Mouse (Mus musculus) CD4-positive, CD25-positive, alpha-beta regulatory T cell, adult 4 months (primary cell): ENCODE results near the gene Uvrag. TPM values are rescaled to one million over a fixed set of nuclear protein-coding genes. Genes with fewer than 3 reads are reported as not detected.
"Not testable (repeated sequence)": the region's sequence is repeated elsewhere in the genome, so short reads cannot be mapped to it uniquely, and the experiment has no call there.

Source experiments
- ATAC-seq: one replicate; pipeline ENCODE4 v1.8.0; 2017
- polyA plus RNA-seq, 2 experiments: library from polyadenylated mRNA; unstranded; fragments of 100-300 nt; shearing (Covaris generic); gene quantifications; one replicate each; pipeline ENCODE4 v1.2.1; 2017

The Uvrag gene
- polyA plus RNA-seq, 2 experiments from 2014 or later, result 5.7 to 9.5 TPM

DNA sequence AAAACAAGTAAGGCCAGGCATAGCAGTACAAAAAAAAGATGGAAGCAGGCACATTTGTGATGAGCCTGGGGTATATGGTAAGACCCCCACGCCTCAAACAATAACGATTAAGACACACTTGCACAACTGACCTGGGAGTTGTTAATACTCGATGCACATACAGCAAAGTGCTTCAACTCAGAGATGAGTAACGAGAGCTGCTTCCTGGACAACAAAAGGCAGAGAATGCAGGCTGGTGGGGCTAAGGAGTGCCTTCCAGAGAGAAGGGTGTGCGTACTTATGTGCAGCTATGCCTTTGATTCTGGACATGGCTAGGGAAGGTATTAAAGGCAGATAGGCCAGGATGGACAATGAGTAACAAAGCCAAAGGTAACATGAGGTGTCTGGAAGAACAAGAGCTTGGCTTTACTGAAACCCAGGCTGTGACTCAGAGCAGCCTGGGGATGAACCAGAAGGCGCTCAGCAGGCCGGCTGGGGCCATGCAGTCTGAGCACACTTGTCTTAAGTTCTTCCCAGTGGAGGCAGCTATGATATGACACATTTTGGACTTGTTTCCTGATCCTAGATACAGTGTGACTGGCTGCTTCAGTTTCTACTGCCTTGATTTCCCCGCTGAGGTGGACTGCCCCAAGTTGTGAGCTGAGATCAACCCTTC lies 172.1 kb downstream of the Uvrag start:
- ATAC-seq, result no peak

DNA sequence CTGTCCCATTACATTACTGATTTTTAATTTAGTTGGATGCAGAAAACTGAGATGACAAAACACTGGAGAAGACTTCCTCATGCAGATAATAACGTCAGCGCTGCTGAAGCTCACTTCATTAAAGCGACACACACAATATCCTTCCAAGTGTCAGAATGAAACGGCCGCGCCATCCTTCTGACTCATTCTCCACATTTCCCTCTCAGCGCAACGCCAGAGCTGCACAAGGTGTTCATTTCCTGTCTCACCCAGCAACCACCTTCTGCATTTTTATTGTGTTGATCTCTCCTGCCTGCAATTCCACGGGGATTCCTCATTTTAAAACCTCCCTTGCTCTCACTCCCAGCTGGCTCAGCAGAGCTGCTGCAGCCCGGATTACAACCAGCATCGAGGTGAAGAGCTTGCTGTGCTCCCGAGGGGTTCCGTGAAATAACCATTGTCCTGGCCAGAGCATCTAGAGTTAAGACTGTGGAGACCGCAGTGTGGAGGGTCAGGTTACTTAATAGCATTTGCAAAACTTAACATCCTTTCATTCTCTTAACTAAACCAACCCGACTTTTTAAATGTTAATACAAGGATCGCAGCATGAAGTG lies 172.8 kb downstream of the Uvrag start:
- peak; percentile 60 for ATAC-seq

DNA sequence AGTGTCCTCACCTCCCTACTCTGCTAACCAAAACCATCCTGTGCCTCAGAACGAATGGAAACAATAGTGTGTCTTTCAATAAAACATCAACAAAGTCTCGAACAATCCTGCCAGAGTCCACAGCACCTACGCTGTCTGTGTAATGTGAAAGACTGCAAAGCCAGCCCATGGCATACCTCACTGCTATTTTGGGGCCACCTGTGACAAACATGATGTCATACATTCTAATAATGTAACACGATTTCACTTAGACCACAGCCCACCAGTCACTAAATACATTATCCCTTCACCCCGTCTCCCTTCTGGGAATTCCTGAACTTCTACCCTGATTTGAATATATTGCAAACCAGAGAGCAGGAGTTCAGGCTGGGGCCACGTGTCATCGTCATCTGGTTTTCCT lies 173.3 kb downstream of the Uvrag start:
- ATAC-seq, result no peak

DNA sequence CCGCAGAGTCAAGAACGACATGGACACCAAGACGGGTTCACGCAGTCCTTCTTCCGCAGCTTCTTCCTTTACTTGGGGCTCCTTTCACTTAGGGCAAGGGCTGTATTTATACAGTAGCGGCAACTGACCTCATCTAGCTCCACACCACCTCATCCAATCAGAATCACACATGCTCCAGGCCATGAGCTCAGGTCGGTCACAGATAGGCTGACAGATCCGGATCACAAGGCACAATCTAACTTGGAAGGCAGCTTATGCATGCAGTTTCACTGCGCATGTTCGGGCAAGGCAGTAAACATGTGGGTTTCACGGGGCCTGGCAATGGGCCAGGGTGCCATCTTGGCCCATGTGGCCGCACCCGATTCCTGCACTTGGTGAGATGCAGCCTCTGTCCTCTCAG lies 177.4 kb downstream of the Uvrag start:
- ATAC-seq, result not testable (repeated sequence)

DNA sequence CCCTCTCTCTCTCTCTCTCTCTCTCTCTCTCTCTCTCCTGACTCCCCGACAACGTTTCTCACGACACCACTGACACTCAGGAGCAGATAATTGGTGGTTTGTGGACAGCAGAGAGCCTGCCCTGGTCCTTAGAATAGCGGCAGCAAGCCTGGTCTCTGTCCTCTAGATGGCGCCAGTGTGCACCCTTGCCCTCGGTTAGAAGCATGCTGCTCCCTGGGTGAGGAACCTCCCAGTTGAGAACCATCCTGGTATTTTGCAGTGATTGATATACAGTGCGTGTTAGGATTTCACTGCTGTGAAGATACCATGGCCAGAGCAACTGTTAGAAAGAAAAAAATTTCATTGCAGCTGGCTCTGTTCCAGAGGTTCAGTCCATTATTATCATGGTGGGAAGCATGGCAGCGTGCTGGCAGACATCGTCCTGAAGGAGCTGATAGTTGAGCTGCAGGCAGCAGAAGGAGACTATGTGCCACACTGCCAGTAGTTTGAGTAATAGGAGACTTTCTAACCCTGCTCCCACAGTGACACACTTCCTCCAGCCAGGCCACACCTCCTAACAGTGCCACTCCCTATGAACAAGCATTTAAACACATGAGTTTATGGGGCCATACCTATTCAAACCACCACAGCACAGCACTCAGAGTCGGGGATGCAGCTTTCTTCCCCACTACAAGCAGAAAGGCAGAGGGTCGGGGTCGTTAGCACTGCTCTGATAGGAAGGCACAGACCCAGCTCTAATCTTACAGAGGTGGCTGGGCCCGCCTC lies 178.2 kb downstream of the Uvrag start:
- ATAC-seq, result peak; percentile 74

DNA sequence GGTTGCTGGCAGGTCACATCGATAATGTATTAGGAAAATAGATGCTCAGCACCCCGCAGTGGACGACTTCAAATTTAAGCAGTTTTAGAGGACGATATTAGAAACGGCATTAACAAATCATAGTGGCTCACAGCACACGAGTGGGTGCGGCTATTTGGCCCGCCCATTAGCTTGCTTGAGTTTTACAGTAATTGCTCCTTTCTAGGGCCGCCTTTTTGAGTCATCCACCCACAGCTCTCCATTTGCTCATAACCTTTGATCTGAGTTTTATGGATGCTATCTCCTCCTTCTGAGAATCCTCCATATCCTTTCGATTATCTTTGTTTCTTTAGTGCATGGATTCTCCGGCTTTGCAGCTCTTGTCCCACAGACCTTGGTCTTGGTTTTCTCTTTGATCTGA lies 178.9 kb downstream of the Uvrag start:
- no peak for ATAC-seq

DNA sequence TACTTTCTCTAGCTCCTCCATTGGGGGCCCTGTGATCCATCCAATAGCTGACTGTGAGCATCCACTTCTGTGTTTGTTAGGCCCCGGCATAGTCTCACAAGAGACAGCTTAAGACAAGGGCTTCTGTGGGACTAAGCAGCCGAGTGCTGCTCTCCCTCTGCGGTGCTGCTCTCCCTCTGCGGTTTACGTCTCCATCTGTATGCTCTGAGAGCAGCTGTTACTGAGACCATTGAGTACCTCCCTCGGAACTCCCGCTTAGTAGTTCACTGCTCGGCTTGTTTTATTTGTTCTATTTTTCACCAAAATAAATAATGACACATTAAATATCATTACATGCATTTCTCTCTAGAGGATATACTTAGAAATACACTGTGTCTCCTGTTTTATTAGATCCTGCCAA lies 180.7 kb downstream of the Uvrag start:
- ATAC-seq, result no peak

DNA sequence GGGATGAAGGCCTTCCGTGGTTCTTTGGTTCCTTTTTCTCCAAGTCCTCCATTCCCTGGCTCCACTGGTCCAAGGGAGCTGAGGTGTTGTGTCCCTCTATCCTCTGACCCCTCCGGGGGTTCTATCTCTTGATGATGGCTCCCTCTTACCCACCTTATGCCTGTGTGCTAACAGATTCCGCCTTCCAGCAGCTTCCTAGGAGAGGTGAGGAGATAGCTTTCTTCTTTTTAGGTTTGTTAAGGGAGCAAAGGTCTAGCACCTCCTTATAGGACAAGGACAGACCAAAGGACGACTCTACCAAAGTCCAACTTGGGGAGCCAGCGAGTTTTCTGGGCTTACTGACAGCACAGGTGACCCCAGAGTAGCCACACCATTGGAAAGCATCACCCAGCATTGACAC lies 181.7 kb downstream of the Uvrag start:
- ATAC-seq, result no peak

DNA sequence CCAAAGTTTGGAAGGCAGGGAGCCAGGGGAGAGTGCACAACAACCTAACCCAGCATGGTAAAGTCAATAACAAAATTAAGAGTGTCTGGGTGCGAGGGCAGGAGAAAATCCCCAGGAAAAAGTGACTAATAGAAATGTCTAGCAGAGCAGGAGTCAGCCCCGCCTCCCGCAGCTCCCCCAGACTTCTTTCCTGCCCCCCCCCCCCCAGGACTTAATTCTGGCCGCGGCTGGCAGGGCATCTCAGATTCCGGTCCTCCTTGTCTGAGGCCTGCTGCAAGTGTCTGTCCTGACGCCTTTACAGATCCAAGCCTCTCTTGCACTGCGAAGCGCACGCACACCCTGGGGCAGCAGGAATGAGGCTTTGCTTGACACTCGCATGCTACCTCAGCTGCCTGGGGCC lies 182.8 kb downstream of the Uvrag start:
- no peak for ATAC-seq

DNA sequence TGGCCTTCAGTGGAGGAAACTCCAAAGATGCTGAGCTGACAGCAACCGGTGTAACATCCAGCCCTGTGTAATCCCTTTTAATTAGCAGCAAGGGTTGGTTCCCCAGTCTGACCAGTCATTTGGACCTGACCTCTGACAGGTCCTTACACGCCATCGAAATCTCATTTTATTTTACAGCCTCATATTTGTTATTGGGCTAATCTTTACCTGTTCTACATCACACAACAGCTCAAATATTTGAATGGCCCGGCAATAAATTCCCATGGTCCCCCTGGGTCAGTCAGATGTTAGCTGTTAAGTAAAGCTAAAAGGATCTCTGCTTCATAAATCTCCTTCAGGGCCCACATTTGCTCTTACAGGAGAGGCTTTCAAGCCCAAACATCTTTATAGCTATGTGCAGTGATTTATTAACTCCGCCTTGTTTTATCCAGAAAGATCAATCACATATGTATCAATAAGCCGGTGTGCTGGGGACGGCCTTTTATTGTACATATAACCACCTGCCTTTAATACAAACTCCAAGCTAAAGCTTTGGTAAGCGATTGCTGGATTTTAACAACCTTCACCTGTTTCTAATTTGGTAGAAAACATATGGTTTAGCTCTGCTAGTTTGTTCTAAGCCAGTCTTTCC lies 183.7 kb downstream of the Uvrag start:
- ATAC-seq, result no peak

DNA sequence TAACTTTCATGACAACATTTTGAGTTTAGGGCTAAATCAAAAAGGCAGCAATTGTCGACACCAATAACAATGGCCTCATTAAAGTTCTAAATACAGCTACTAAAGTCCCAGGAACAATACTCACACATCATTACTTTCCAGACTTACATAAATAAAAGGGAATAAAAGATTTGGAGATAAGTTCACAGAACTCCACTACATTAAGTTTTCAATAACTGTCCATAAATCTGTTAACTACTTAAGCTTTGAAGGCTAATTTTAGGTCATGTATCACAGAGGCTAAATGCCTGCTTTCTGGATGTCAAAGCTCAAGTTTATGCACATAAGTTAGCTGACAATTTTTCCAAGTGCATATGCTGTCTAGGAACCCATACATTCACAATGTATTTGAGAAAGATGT lies 184.3 kb downstream of the Uvrag start:
- ATAC-seq, result no peak

DNA sequence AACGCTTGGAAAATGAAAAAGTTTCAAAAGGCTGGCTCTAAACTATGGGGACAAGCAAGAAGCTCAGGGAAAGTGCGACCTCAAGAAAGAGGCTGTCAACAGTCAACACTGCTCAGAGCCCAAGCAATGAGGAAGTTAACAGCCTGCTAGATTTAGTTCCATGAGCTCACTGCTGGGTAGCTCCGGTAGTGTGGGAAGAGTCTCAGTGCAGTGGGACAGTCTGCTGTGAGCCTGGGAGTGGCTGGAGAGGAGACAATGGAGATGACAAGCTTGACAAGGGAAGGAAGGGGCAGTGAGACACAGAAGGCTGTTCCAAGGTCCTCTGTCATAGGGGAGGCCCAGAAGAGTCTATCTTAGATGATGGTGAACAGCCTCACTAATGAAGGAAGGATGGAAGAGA lies 187.3 kb downstream of the Uvrag start:
- ATAC-seq, result no peak

DNA sequence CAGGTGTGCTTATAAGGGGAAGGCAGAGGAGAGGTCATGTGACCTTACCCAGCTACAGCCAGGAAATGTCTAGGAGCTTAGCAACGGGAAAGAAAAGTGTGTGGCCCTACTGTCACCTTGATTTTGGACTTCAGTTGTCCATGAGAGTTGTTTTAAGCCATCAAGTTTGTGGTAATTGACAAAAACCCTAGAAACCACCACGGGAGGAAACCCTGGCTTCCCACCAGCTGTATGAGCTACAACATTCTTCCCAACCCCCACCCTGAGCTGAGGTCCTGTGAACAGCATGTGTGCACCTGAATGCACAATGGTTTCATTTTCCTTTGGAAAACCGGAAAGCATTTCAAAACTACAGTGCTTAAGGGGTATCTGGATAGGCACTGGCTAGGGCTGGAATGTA lies 196.0 kb downstream of the Uvrag start:
- ATAC-seq, result no peak

DNA sequence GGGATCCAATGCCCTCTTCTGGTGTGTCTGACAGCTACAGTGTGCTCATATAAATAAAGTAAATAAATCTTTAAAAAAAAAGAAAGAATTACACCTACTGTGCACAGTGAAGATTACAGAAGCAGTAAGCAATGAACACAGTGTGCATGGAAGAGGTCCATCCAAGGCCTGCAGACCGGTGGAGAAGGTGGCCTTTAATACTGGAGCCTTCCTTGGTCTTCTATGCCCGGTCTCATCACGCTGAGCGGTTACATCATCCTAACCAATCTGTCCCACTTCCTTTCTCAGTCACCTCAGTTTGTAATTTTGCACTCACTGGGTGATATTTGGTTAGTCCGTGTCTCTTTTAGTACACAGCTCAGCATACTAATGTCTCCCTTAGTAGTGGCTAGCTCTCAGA lies 197.3 kb downstream of the Uvrag start:
- no peak for ATAC-seq

DNA sequence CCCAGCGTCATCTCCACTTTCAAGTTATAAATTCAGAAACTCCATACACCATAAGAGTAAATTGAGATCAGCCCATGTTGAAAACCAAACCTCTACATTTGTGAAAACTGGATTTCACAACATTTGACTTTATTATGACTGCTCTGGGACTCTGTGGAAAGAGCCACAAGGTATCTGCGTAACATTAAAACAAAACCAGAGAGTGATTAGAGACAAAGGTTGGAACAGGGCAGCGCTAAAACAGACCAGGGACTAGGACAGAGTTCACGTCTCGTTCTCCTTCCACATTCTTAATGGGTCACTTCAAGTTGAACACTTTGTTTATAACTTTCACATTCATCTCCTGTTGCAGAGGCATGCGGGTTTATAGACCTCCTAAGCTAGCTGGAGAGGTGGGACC lies 198.2 kb downstream of the Uvrag start:
- no peak for ATAC-seq

DNA sequence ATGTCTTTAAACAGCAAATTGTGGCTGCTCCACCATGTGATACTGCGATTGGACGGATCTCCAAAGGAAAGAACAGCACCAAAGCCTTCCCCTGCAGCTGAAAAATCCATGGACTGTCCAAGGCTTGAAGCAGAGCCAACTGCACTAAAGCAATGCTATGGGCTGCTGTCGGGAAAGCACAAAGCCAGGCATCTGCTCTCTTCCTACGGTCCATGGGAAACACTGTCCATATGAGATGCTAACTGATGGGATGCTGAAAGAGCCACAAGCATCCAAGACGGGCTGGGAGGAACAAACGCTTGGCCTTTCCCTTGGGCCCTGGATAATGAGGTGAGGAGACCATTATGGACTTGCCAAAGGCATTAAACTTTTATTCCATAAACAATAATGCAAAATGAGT lies 201.7 kb downstream of the Uvrag start:
- no peak for ATAC-seq

DNA sequence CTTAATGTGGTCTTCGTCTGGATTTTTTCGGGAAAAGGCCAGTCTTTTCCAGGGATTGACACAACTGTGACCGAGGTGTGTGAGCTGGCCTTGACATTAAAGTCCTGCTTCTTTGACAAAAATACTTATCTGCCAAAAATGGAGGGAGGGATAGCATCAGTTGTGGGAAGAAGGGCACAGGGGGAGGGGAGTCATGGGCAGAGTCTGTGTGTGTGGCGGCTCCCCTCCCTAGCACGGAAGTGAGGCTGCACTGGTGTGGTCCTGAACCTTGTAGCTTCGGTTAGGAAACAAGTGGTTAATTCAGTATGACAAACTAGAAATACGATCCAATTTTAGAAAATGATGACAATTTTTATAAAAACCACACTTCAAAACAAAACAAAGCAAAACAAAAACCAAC lies 202.3 kb downstream of the Uvrag start:
- ATAC-seq, result no peak

DNA sequence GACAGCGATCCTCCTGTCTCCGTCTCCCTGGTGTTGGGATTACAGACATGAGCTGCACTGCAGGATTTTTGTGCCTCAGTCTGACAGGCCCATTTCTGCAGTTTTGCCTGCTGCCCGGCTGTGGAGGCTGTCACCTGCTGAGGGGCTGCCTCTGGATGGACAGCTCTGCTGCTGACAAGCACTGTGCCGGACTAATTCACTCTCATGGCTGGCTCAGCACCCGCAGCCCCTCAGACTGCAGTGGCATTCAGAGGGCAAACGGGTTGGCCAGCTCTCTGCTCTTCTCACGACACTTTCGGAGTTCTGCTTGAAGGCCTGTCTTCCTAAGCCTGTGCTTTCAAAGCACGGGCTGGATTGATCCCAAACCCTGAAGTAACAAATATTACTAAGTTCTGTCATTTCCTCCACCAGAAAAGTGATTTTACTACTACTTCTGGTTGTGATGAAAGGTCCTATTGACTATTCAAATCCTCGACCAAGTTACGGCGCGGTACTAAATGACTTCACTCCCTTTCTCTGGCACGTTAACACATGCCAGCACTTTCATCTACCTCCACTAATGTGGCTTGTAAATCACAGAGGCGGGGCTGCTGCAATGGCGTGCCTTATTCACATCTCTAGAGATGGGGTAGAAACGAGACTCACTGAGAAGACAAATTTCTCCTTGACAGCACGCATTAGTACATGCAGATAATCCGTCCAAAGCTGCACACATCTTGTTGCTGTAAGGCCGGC lies 203.7 kb downstream of the Uvrag start:
- no peak for ATAC-seq

DNA sequence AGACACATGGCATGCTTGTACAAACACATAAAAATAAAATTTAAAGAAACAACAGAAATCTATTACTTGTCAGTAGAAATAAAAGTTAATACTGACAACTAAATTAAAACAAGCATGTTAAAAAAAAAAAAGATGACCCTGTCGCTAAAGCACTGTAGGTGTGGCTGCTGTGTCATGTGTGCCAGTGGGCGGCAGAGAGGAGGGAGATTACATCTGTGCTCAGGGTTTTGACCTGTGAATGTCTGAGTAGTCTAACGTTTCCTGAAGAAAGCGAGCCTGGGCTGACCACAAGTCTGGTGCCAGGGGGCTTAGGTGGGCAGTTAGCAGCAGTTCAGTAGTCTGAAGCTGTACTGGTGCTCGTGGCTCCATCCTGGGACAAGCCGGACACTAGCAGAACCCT lies 205.2 kb downstream of the Uvrag start:
- ATAC-seq, result no peak

DNA sequence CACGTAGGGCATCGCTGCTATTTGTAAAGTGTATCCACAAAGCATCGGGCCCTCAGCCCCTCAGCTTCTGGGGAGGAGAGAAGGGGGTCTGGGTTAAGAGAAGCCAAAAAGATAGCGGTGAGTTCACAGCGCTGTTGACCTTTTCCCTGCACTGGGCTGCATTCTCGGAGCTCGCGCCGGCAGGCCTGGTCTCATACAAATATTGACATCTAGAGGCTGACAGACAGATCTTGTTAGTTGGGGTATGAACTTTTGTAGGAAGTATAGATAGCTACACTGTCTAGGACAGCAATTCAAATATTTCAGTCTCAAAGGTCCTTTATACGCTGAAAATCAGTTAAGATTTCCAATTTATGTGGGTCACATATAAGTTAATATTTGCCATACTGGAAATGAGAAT lies 205.7 kb downstream of the Uvrag start:
- no peak for ATAC-seq

DNA sequence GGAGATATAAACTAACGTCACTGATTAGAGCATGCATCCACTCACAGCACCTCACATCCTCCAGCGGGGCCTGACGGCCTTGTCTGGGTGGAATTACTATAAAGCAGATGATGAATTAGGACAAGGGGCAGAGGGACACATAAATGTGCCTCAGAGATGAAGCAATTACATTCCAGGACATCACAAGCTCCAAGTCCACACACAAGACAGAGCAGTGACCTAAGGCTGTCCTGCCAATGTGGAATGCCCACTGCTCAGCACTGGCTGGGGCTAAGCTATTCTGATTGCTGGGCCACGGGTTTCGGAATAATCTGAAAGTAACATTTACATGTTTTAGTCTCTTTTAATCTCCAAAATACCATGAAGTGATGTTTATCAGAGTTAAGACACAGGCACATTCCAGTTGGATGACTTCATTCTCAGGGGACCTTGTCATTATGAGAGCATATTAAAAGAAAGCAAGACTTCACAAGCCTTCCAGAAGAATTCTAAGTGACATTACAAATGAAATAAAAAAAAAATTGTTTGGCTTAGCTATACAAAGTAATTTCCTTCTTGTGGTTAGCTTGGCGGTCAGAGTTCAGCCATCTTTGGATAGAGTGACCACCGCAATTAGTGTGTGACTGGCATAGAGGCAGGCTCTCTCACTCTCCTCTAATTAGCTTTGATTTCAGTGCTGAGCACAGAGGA lies 212.5 kb downstream of the Uvrag start:
- ATAC-seq, result no peak

DNA sequence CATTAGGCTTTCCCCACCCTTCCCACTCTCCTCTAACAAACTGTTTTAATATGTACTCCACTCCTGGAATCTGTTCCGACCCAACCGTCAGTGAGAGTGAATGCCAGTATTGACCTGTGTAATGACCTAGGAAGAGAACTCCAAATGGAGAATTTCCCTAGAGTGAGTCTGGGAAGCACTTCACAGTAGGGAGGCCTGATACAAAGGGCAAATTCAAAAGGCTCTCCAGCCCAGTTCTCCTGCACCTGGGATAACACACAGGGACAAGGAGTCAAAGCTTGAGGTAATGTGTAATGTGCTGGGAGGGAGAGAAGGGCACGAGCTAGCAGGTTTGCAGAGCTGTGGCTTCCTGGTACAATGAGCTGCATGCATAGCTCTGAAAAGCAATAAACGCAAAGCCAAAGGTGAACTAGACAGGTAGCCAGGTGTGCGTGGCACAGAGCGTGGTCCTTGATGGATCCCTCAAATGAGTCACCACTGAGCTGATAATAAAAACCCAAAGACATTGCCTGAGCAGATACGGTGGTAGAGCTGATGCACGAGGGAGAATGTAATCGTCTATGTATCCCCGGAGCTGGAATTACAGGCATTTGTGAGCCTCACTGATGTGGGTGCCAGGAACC lies 213.9 kb downstream of the Uvrag start:
- no peak for ATAC-seq
